Mouse (Mus musculus): ENCODE measurements around the gene Lamb3. TPM values are rescaled to one million over a fixed set of nuclear protein-coding genes. Genes with fewer than 3 reads are reported as not detected.

Gene Lamb3
- polyA plus RNA-seq, 1 experiment from 2014 or later: 0.62 TPM

- H3K27me3 ChIP-seq: no peaks in the 10 kb centered on the region
- H3K4me2 ChIP-seq (replicated peaks): no peak overlapping the region
- 0 out of 2 replicates have a peak, but pooled peaks cover 5% of the 10 kb centered on the region for H3K4me1 ChIP-seq (replicated peaks)
- H3K4me3 ChIP-seq (replicated peaks): no peak overlapping the region
- no peak overlapping the region for H3K27ac ChIP-seq
- no peaks in the 10 kb centered on the region for H3K9me3 ChIP-seq
- peaks cover 30% of the 10 kb centered on the region for H3K36me3 ChIP-seq
- no peak overlapping the region for H3K9ac ChIP-seq (replicated peaks)
- ATAC-seq: no peak
- WGBS: 72% methylated on average over 4 of the region's 4 CpGs
Measured at GRCm38 (mm10) chr1:193343853-193344252, 136.4 kb downstream of the Lamb3 start.

GRCm38 (mm10) chr1:193344976-193345375 lies 137.5 kb downstream of the Lamb3 start:
- Histone ChIP-seq H3K27me3 (no peaks in the 10 kb centered on the region), H3K4me1 (replicated peaks) (0 out of 2 replicates have a peak, but pooled peaks cover 5% of the 10 kb centered on the region), H3K9me3 (no peaks in the 10 kb centered on the region), H3K9ac (replicated peaks) (no peak overlapping the region), H3K4me2 (replicated peaks) (no peak overlapping the region), H3K4me3 (replicated peaks) (no peak overlapping the region), H3K36me3 (peaks cover 41% of the 10 kb centered on the region), H3K27ac (no peak overlapping the region)
- ATAC-seq: no peak
- 9% methylated on average over 2 of the region's 2 CpGs for WGBS

- H3K36me3 ChIP-seq: peaks cover 60% of the 10 kb centered on the region
- H3K4me2 ChIP-seq (replicated peaks): no peak overlapping the region
- H3K4me3 ChIP-seq (replicated peaks): no peak overlapping the region
- H3K4me1 ChIP-seq (replicated peaks): 0 out of 2 replicates have a peak, but pooled peaks cover 5% of the 10 kb centered on the region
- WGBS: 85% methylated on average over 3 of the region's 3 CpGs
- no peak overlapping the region for H3K27ac ChIP-seq
- no peak for ATAC-seq
- no peaks in the 10 kb centered on the region for H3K27me3 ChIP-seq
- no peak overlapping the region for H3K9ac ChIP-seq (replicated peaks)
- no peaks in the 10 kb centered on the region for H3K9me3 ChIP-seq
Measured at GRCm38 (mm10) chr1:193346908-193347307, 139.4 kb downstream of the Lamb3 start.

DNA sequence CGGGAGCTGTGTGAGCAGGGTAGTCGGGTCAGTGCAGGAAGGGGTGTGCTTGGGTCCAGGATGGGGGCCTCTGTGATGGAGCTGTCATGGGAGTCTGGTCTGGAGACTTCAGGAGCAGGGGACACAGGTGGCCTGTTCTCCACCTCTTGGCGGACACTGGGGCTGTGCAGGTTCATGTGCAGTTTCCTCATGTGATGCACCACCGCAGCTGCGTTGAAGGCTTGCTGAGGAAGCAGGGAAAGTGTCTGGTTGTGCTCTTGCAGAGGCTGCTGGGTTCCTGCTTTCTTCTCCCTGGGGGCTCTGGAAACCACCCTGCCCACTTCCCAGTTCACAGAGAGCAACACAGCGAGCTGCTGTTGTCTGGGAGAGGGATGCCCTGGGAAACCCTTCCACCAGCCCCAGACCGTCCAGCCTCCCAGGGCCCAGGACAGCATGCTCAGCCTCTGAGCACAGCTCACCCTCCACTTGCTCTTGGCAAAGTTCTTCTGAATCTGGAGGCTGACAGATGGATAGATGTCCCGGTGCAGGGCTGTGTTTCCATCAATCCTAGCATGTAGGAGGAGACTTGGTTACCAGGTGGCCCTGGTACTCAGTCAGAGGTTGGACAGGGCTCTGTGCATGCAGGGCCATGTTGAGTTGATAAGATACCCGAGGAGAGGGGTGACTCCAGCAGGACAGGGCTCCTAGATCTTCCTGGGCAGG lies 140.9 kb downstream of the Lamb3 start:
- H3K36me3 ChIP-seq: peaks cover 75% of the 10 kb centered on the region
- WGBS: 85% methylated on average over 9 of the region's 9 CpGs
- ATAC-seq: no peak
- H3K4me1 ChIP-seq (replicated peaks): 0 out of 2 replicates have a peak, but pooled peaks cover 5% of the 10 kb centered on the region
- no peak overlapping the region for H3K27ac ChIP-seq
- H3K9ac ChIP-seq (replicated peaks): no peak overlapping the region
- H3K4me2 ChIP-seq (replicated peaks): no peak overlapping the region
- no peaks in the 10 kb centered on the region for H3K27me3 ChIP-seq
- H3K9me3 ChIP-seq: no peaks in the 10 kb centered on the region
- H3K4me3 ChIP-seq (replicated peaks): no peak overlapping the region

DNA sequence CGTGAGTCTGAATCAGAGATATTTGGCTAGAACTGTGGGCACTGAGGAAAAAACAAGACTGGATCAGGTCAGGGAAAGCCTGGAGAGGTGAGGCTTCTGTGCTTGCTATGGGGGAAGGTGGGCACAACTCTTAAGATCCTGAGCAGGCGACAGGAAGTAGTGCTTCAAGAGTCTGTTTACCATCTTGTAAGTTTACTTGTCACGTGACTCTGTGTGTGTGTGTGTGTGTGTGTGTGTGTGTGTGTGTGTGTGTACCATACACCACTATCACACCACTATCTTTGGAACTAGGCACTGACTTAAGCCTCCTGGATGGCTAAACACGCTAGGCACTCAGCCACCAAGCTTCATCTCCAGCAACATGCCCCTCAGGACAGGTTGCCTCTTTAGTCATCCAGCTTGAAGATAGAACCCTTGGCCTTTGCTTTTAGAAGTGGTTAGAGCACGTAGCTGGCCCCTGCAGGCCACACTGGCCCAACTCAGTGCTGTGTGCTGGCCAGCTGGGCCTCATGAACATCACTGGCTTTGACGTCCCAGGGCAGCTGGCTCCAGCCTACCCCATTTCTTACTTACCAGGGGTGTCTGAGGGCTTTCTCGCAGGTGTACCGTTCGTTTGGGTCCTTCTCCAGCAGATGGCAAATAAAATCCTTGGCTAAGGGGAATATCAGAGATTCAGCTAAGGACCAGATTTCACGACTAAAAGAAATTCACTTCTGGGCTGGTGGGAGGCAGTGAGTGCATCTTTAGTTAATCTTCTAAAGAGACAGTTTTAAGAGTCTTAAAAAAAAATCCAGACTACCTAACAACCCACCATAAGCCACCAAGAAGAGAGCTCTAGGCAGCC lies 142.4 kb downstream of the Lamb3 start:
- Histone ChIP-seq H3K4me1 (replicated peaks) (0 out of 2 replicates have a peak, but pooled peaks cover 2% of the 10 kb centered on the region), H3K4me2 (replicated peaks) (no peak overlapping the region), H3K4me3 (replicated peaks) (no peak overlapping the region), H3K36me3 (peaks cover 87% of the 10 kb centered on the region), H3K27me3 (no peaks in the 10 kb centered on the region), H3K9me3 (no peaks in the 10 kb centered on the region), H3K9ac (replicated peaks) (no peak overlapping the region), H3K27ac (no peak overlapping the region)
- 84% methylated on average over 10 of the region's 10 CpGs for whole genome bisulfite sequencing
- no peak for ATAC-seq

- WGBS: 88% methylated on average over 2 of the region's 2 CpGs
- no peak overlapping the region for H3K9ac ChIP-seq (replicated peaks)
Measured at GRCm38 (mm10) chr1:193350546-193350801, 143.0 kb downstream of the Lamb3 start.

GRCm38 (mm10) chr1:193351583-193351982 lies 144.1 kb downstream of the Lamb3 start:
- no peak overlapping the region for H3K9ac ChIP-seq (replicated peaks)
- no peaks in the 10 kb centered on the region for H3K27me3 ChIP-seq
- no peak overlapping the region for H3K4me3 ChIP-seq (replicated peaks)
- no peaks in the 10 kb centered on the region for H3K9me3 ChIP-seq
- no peak overlapping the region for H3K4me2 ChIP-seq (replicated peaks)
- ATAC-seq: no peak
- WGBS: 90% methylated on average over 3 of the region's 3 CpGs
- no peak overlapping the region for H3K27ac ChIP-seq
- peaks cover 95% of the 10 kb centered on the region for H3K36me3 ChIP-seq
- H3K4me1 ChIP-seq (replicated peaks): no peaks in the 10 kb centered on the region

More at GRCm38 (mm10) chr1:193350546-193350801, 143.0 kb downstream of the Lamb3 start:
- H3K4me1 ChIP-seq (replicated peaks): no peaks in the 10 kb centered on the region
- H3K27me3 ChIP-seq: no peaks in the 10 kb centered on the region
- no peak for ATAC-seq
- H3K4me3 ChIP-seq (replicated peaks): no peak overlapping the region
- H3K9me3 ChIP-seq: no peaks in the 10 kb centered on the region
- H3K27ac ChIP-seq: no peak overlapping the region
- no peak overlapping the region for H3K4me2 ChIP-seq (replicated peaks)
- peaks cover 93% of the 10 kb centered on the region for H3K36me3 ChIP-seq

DNA sequence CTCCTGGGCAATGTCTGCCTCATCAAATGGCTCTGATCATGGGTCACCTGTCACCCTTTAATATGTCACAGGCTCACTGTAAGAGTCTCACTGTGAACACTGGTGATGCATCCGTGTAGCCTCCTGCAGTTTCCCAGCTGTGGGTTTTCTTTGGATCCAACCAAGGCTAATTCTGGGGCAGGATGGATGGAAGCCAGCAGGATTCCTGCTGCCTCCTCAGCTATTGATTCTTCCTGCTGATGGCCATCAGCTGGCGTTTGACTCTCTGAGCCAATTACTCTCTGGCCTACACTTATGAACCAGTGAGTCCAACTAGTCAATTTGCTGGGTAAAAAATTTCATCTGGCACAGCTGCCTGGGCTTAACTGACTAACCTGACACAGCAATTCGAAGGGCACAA lies 151.7 kb downstream of the Lamb3 start:
- Histone ChIP-seq H3K4me1 (replicated peaks) (no peaks in the 10 kb centered on the region), H3K27me3 (no peaks in the 10 kb centered on the region), H3K36me3 (peaks cover 55% of the 10 kb centered on the region), H3K27ac (no peak overlapping the region), H3K9me3 (no peaks in the 10 kb centered on the region), H3K4me3 (replicated peaks) (no peak overlapping the region), H3K9ac (replicated peaks) (no peak overlapping the region), H3K4me2 (replicated peaks) (no peak overlapping the region)
- ATAC-seq: no peak
- 74% methylated on average over 3 of the region's 3 CpGs for WGBS

- peaks cover 38% of the 10 kb centered on the region for H3K36me3 ChIP-seq
- H3K4me1 ChIP-seq (replicated peaks): no peaks in the 10 kb centered on the region
- no peak overlapping the region for H3K4me2 ChIP-seq (replicated peaks)
- WGBS: 47% methylated on average over 6 of the region's 6 CpGs
- no peak overlapping the region for H3K4me3 ChIP-seq (replicated peaks)
- H3K27me3 ChIP-seq: no peaks in the 10 kb centered on the region
- no peak overlapping the region for H3K27ac ChIP-seq
- H3K9ac ChIP-seq (replicated peaks): no peak overlapping the region
- no peaks in the 10 kb centered on the region for H3K9me3 ChIP-seq
- ATAC-seq: no peak
Measured at GRCm38 (mm10) chr1:193361181-193361580, 153.7 kb downstream of the Lamb3 start.

GRCm38 (mm10) chr1:193362078-193362477 lies 154.6 kb downstream of the Lamb3 start:
- Histone ChIP-seq H3K27me3 (no peaks in the 10 kb centered on the region), H3K36me3 (peaks cover 34% of the 10 kb centered on the region), H3K4me1 (replicated peaks) (peaks cover 5% of the 10 kb centered on the region), H3K4me3 (replicated peaks) (no peak overlapping the region), H3K9me3 (no peaks in the 10 kb centered on the region), H3K27ac (no peak overlapping the region), H3K4me2 (replicated peaks) (no peak overlapping the region), H3K9ac (replicated peaks) (no peak overlapping the region)
- ATAC-seq: no peak
- WGBS: 91% methylated on average over 7 of the region's 7 CpGs

DNA sequence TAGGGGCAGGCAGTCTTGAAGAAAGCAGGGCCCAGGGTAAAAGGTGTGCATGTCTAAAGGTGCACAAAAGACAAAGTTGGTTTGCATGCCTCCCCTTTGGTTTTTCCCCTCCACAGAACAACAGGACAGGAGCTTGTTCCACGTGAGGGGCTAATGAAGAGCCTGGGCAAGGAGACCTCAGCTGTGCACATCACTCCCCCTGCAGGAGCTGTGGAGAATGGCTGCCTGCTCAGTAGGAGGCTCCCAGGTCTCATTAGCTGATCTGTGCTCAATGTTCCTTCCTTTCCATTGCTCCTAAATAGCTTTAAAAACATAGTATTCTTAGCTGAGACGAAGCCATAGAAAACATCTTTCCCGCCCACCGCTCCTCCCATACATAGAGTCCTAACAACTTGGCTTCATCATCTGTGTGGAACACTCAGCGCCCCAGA lies 156.3 kb downstream of the Lamb3 start:
- H3K9ac ChIP-seq (replicated peaks): no peak overlapping the region
- peaks cover 29% of the 10 kb centered on the region for H3K36me3 ChIP-seq
- no peak for ATAC-seq
- no peak overlapping the region for H3K27ac ChIP-seq
- WGBS: 63% methylated on average over 5 of the region's 5 CpGs
- H3K4me3 ChIP-seq (replicated peaks): no peak overlapping the region
- H3K4me1 ChIP-seq (replicated peaks): peaks cover 23% of the 10 kb centered on the region
- no peaks in the 10 kb centered on the region for H3K9me3 ChIP-seq
- H3K27me3 ChIP-seq: no peaks in the 10 kb centered on the region
- no peak overlapping the region for H3K4me2 ChIP-seq (replicated peaks)

DNA sequence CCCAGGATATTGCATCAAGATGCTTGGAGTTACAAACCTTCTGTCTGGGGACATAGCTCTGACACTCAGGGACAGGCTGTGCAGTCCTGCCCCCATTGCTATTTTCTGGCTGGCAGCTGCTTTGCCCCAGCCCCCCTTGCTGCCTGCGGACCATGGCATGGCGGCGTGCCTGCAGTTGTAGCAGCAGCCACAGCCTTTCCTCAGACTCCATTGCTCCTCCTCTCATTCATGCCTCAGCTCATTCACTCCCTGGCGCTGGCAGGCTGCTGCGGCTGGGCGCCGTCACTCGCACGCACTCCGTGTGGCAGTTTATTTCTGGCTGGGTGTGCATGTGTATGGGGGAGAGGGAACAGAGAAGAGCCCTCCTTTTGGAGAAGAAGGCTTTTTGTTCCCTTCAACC lies 160.6 kb downstream of the Lamb3 start:
- Histone ChIP-seq H3K9me3 (no peaks in the 10 kb centered on the region), H3K27me3 (no peaks in the 10 kb centered on the region), H3K36me3 (no peaks in the 10 kb centered on the region), H3K4me1 (replicated peaks) (peaks cover 40% of the 10 kb centered on the region), H3K4me2 (replicated peaks) (peak overlapping the region; percentile 74), H3K9ac (replicated peaks) (peak overlapping the region; percentile 77), H3K4me3 (replicated peaks) (peak overlapping the region; percentile 63), H3K27ac (peak overlapping the region; percentile 56)
- peak; percentile 38 for ATAC-seq
- 11% methylated on average over 10 of the region's 10 CpGs for WGBS

All from midbrain, embryonic 13.5 days (tissue).